Mouse (Mus musculus): Measurements from ENCODE around the gene Acad11.

Acad11 gene

GRCm38 (mm10) chr9:104108571-104109143 lies 45.5 kb downstream of the Acad11 start:
- POLR2A ChIA-PET: interaction anchor here in 1 of 4 experiments (1.1 kb wide), 2 partner anchors 9 to 21 kb away, joined by 3 read pairs; no protein-coding TSS in a partner anchor
- CTCF ChIA-PET: no interaction called here

- CTCF ChIA-PET: no interaction called here
- POLR2A ChIA-PET: interaction anchor here in 1 of 4 experiments (1.1 kb wide), 2 partner anchors 10 to 21 kb away, joined by 3 read pairs; no protein-coding TSS in a partner anchor
Measured at GRCm38 (mm10) chr9:104109151-104109550, 46.0 kb downstream of the Acad11 start.

- ChIA-PET CTCF (no interaction called here), POLR2A (interaction anchor here in 3 of 4 experiments (0.8 to 2.1 kb wide), 4 partner anchors 20 to 83 kb away, joined by 3 to 6 read pairs (median 4); partner anchors contain the start of gene Gm28305 (in 1 of the 3))
Measured at GRCm38 (mm10) chr9:104123101-104123500, 59.9 kb downstream of the Acad11 start.

- ChIA-PET POLR2A (interaction anchor here in 3 of 4 experiments (0.6 to 2.1 kb wide), 8 partner anchors 8 to 83 kb away, joined by 3 to 10 read pairs (median 4); partner anchors contain the start of gene Gm28305 (in 1 of the 3)), CTCF (interaction anchor here in 3 of 4 experiments (0.7 to 1.4 kb wide), 5 partner anchors 20 to 52 kb away, joined by 3 to 4 read pairs (median 3); no protein-coding TSS in a partner anchor)
Measured at GRCm38 (mm10) chr9:104123622-104124021, 60.4 kb downstream of the Acad11 start.

- POLR2A ChIA-PET: interaction anchor here in 2 of 4 experiments (0.6 to 1.7 kb wide), 4 partner anchors 13 to 325 kb away, joined by 4 to 12 read pairs (median 6); no protein-coding TSS in a partner anchor
- CTCF ChIA-PET: interaction anchor here in 2 of 4 experiments (0.6 to 1.0 kb wide), 3 partner anchors 18 to 146 kb away, joined by 3 read pairs; no protein-coding TSS in a partner anchor
Measured at GRCm38 (mm10) chr9:104126833-104127232, 63.7 kb downstream of the Acad11 start, which contains the start of gene Ackr4. Ackr4 (minus strand) TSS chr9:104126933.

- CTCF ChIA-PET: interaction anchor here in 1 of 4 experiments (1.7 kb wide), 1 partner anchor 53 kb away, joined by 3 read pairs; no protein-coding TSS in a partner anchor
- POLR2A ChIA-PET: interaction anchor here in 1 of 4 experiments (1.0 to 1.7 kb wide), 2 partner anchors 19 to 37 kb away, joined by 3 to 6 read pairs; no protein-coding TSS in a partner anchor
Measured at GRCm38 (mm10) chr9:104128110-104128509, 64.9 kb downstream of the Acad11 start.

- POLR2A ChIA-PET: interaction anchor here in 2 of 4 experiments (0.7 to 1.0 kb wide), 5 partner anchors 10 to 732 kb away, joined by 3 read pairs; no protein-coding TSS in a partner anchor
Measured at GRCm38 (mm10) chr9:104130141-104130755, 67.1 kb downstream of the Acad11 start.

GRCm38 (mm10) chr9:104140351-104140750 lies 77.2 kb downstream of the Acad11 start:
- CTCF ChIA-PET: interaction anchor here (0.5 to 1.3 kb wide), 6 partner anchors 26 to 758 kb away, joined by 3 to 5 read pairs (median 3); no protein-coding TSS in a partner anchor
- POLR2A ChIA-PET: interaction anchor here in 3 of 4 experiments (0.8 to 1.5 kb wide), 9 partner anchors 9 to 171 kb away, joined by 3 to 6 read pairs (median 3); partner anchors contain the start of genes Acad11 (in 1 of the 3), Ackr4 (in 1 of the 3) and Uba5 (in 1 of the 3)

More at GRCm38 (mm10) chr9:104130141-104130755, 67.1 kb downstream of the Acad11 start:
- CTCF ChIA-PET: interaction anchor here in 2 of 4 experiments (0.6 to 1.2 kb wide), 3 partner anchors 30 to 54 kb away, joined by 3 to 6 read pairs (median 3); no protein-coding TSS in a partner anchor

- ChIA-PET POLR2A (interaction anchor here in 1 of 4 experiments (0.5 kb wide), 1 partner anchor 244 kb away, joined by 3 read pairs; no protein-coding TSS in a partner anchor), CTCF (interaction anchor here in 1 of 4 experiments (1.7 kb wide), 1 partner anchor 67 kb away, joined by 4 read pairs; no protein-coding TSS in a partner anchor)
Measured at GRCm38 (mm10) chr9:104142805-104143204, 79.6 kb downstream of the Acad11 start.

GRCm38 (mm10) chr9:104144314-104144996 lies 81.3 kb downstream of the Acad11 start:
- ChIA-PET CTCF (interaction anchor here in 3 of 4 experiments (0.6 to 1.8 kb wide), 15 partner anchors 9 to 142 kb away, joined by 3 to 8 read pairs (median 3); partner anchors contain the start of genes Ackr4 (in 1 of the 3) and Nphp3 (in 1 of the 3)), POLR2A (interaction anchor here in 1 of 4 experiments (0.6 to 1.6 kb wide), 3 partner anchors 20 to 42 kb away, joined by 3 to 4 read pairs (median 4); no protein-coding TSS in a partner anchor)

- CTCF ChIA-PET: interaction anchor here in 3 of 4 experiments (0.7 to 1.3 kb wide), 4 partner anchors 22 to 166 kb away, joined by 3 to 4 read pairs (median 3); no protein-coding TSS in a partner anchor
- POLR2A ChIA-PET: interaction anchor here in 3 of 4 experiments (0.5 to 1.6 kb wide), 12 partner anchors 17 to 1305 kb away, joined by 3 to 6 read pairs (median 3); no protein-coding TSS in a partner anchor
Measured at GRCm38 (mm10) chr9:104146683-104147082, 83.5 kb downstream of the Acad11 start.

GRCm38 (mm10) chr9:104148969-104149368 lies 85.8 kb downstream of the Acad11 start:
- POLR2A ChIA-PET: interaction anchor here in 1 of 4 experiments (1.6 kb wide), 1 partner anchor 12 kb away, joined by 4 read pairs; no protein-coding TSS in a partner anchor
- CTCF ChIA-PET: no interaction called here

GRCm38 (mm10) chr9:104152121-104152520 lies 88.9 kb downstream of the Acad11 start:
- POLR2A ChIA-PET: interaction anchor here in 1 of 4 experiments (1.2 kb wide), 1 partner anchor 12 kb away, joined by 3 read pairs; no protein-coding TSS in a partner anchor
- CTCF ChIA-PET: no interaction called here

- ChIA-PET CTCF (interaction anchor here in 3 of 4 experiments (0.5 to 1.2 kb wide), 5 partner anchors 9 to 21 kb away, joined by 3 to 5 read pairs (median 3); no protein-coding TSS in a partner anchor), POLR2A (interaction anchor here in 3 of 4 experiments (0.6 to 1.7 kb wide), 6 partner anchors 10 to 1021 kb away, joined by 3 to 4 read pairs (median 3); partner anchors contain the start of gene Dnajc13 (in 1 of the 3))
Measured at GRCm38 (mm10) chr9:104155100-104155715, 92.0 kb downstream of the Acad11 start.

- POLR2A ChIA-PET: interaction anchor here in 1 of 4 experiments (0.9 kb wide), 1 partner anchor 9 kb away, joined by 3 read pairs; no protein-coding TSS in a partner anchor
- CTCF ChIA-PET: interaction anchor here in 1 of 4 experiments (0.5 kb wide), 1 partner anchor 41 kb away, joined by 3 read pairs; no protein-coding TSS in a partner anchor
Measured at GRCm38 (mm10) chr9:104156506-104156905, 93.3 kb downstream of the Acad11 start.

GRCm38 (mm10) chr9:104157291-104157690 lies 94.1 kb downstream of the Acad11 start:
- ChIA-PET POLR2A (interaction anchor here in 1 of 4 experiments (0.6 kb wide), 1 partner anchor 11 kb away, joined by 6 read pairs; no protein-coding TSS in a partner anchor), CTCF (no interaction called here)

- ChIA-PET POLR2A (interaction anchor here in 2 of 4 experiments (0.6 to 1.6 kb wide), 3 partner anchors 9 to 72 kb away, joined by 3 to 10 read pairs (median 4); no protein-coding TSS in a partner anchor), CTCF (interaction anchor here in 1 of 4 experiments (2.1 kb wide), 1 partner anchor 17 kb away, joined by 6 read pairs; no protein-coding TSS in a partner anchor)
Measured at GRCm38 (mm10) chr9:104161117-104161516, 97.9 kb downstream of the Acad11 start.

Measured in embryonic stem cell, embryonic (primary cell).